Mouse (Mus musculus) CH12.LX (cell line): ENCODE measurements around the gene Frs2. TPM values are rescaled to one million over a fixed set of nuclear protein-coding genes. Genes with fewer than 3 reads are reported as not detected.
A peak's percentile ranks its signal among the peaks of the same experiment; 100 is the strongest.

Experiments
- DNase-seq: peaks from one replicate; pipeline ENCODE4 v3.0.0-alpha.2; 2013; ENCODE audit errors: extremely low read depth
- H3K27ac ChIP-seq: 2 replicates; pipeline ENCODE4 v1.5.1; 2012; ENCODE audit warnings: low read depth, mild to moderate bottlenecking, control low read depth, moderate library complexity; ENCODE audit not compliant: insufficient read depth
- H3K27me3 ChIP-seq: replicated peaks from 2 replicates; pipeline ENCODE3; 2012; ENCODE audit warnings: inconsistent platforms
- H3K36me3 ChIP-seq, 2 experiments: replicated peaks in 1 of 2; 2 replicates each; pipeline versions ENCODE3 to v1.6.1; 2012; ENCODE audit warnings: inconsistent platforms in 1 of 2, low read length in 1 of 2, mild to moderate bottlenecking in 1 of 2, mixed read lengths in 1 of 2, moderate library complexity in 1 of 2; ENCODE audit not compliant: control insufficient read depth in 1 of 2, insufficient read depth in 1 of 2
- H3K4me1 ChIP-seq, 2 experiments: 2 replicates each; pipeline ENCODE4 v1.6.1; 2012; ENCODE audit warnings: inconsistent platforms in 1 of 2, moderate library complexity in 1 of 2; ENCODE audit not compliant: insufficient read depth in 2 of 2, control insufficient read depth in 1 of 2
- H3K4me2 ChIP-seq: 2 replicates; pipeline ENCODE4 v1.6.1; 2012; ENCODE audit warnings: low read depth, mild to moderate bottlenecking, control low read depth; ENCODE audit not compliant: poor library complexity, insufficient read depth, severe bottlenecking
- H3K4me3 ChIP-seq, 3 experiments: fragments of 150-350 bp in 1 of 3; sonication (generic) in 1 of 3; replicated peaks in 1 of 3; 2 replicates each; pipeline versions ENCODE3 to v1.5.1; 2011 to 2012; ENCODE audit warnings: low read depth in 2 of 3, low read length in 2 of 3, mild to moderate bottlenecking in 2 of 3, moderate library complexity in 2 of 3, control low read depth in 1 of 3, improper control_type of control experiment in 1 of 3, inconsistent platforms in 1 of 3, mixed read lengths in 1 of 3; ENCODE audit not compliant: poor library complexity in 1 of 3
- H3K79me2 ChIP-seq: replicated peaks from 2 replicates; pipeline ENCODE4 v1.6.1; 2012; ENCODE audit warnings: mild to moderate bottlenecking, moderate library complexity; ENCODE audit not compliant: control insufficient read depth, poor library complexity, insufficient read depth, severe bottlenecking; ENCODE audit errors: extremely low read depth
- H3K9ac ChIP-seq: 2 replicates; pipeline ENCODE4 v1.6.1; 2012; ENCODE audit warnings: low read depth, mild to moderate bottlenecking, control low read depth, moderate library complexity; ENCODE audit not compliant: insufficient read depth
- H3K9me3 ChIP-seq: replicated peaks from 2 replicates; pipeline ENCODE3; 2012; ENCODE audit warnings: low read length, inconsistent platforms, mixed read lengths
- CHD1 ChIP-seq: IDR thresholded peaks from 2 replicates; pipeline ENCODE4 v1.6.1; 2012; ENCODE audit warnings: low read depth, low read length, improper control_type of control experiment, inconsistent platforms
- CHD2 ChIP-seq: IDR thresholded peaks from 2 replicates; pipeline ENCODE4 v1.6.1; 2011; ENCODE audit warnings: low read length, improper control_type of control experiment
- EP300 ChIP-seq: IDR thresholded peaks from 2 replicates; pipeline ENCODE4 v1.6.1; 2011; ENCODE audit warnings: low read length, improper control_type of control experiment
- JUN ChIP-seq: IDR thresholded peaks from 2 replicates; pipeline ENCODE4 v1.6.1; 2011; ENCODE audit warnings: low read depth, mild to moderate bottlenecking, low read length, improper control_type of control experiment, moderate library complexity; ENCODE audit not compliant: insufficient read depth
- MAFK ChIP-seq: IDR thresholded peaks from 2 replicates; pipeline ENCODE4 v1.6.1; 2011; ENCODE audit warnings: low read length, improper control_type of control experiment; ENCODE audit not compliant: insufficient replicate concordance
- NRF1 ChIP-seq: IDR thresholded peaks from 2 replicates; pipeline ENCODE4 v1.6.1; 2014; ENCODE audit warnings: low read depth, mild to moderate bottlenecking, inconsistent platforms, low read length, improper control_type of control experiment, moderate library complexity
- POLR2A ChIP-seq: IDR thresholded peaks from 2 replicates; pipeline ENCODE4 v1.6.1; 2011; ENCODE audit warnings: low read depth, mild to moderate bottlenecking, improper control_type of control experiment, low read length
- RCOR1 ChIP-seq: conservative IDR thresholded peaks from 2 replicates; pipeline ENCODE4 v1.6.1; 2012; ENCODE audit warnings: low read depth, mild to moderate bottlenecking, inconsistent platforms, low read length, improper control_type of control experiment
- USF1 ChIP-seq: IDR thresholded peaks from 2 replicates; pipeline ENCODE4 v1.6.1; 2014; ENCODE audit warnings: low read depth, mild to moderate bottlenecking, inconsistent platforms, low read length, improper control_type of control experiment
- ZC3H11A ChIP-seq: IDR thresholded peaks from 2 replicates; pipeline ENCODE4 v1.6.1; 2012; ENCODE audit warnings: low read depth, mild to moderate bottlenecking, inconsistent platforms, low read length, improper control_type of control experiment
- ZMIZ1 ChIP-seq: IDR thresholded peaks from 2 replicates; pipeline ENCODE4 v1.6.1; 2012; ENCODE audit warnings: low read depth, mild to moderate bottlenecking, inconsistent platforms, low read length, improper control_type of control experiment
- dilution Hi-C: fragments of 300-500 bp; cut with MboI; formaldehyde crosslinking; loops from 2 replicates; pipeline ENCODE4 v1.14.3; 2020; ENCODE audit warnings: low sequenced_read_pairs; ENCODE audit not compliant: extremely low pct_unique_long_range_greater_than_20kb, extremely low pct_ligation_motif_present
- in situ Hi-C: fragments of 300-500 bp; cut with MboI; formaldehyde crosslinking; loops from 3 replicates; pipeline ENCODE4 v1.14.3; 2019; ENCODE audit warnings: low sequenced_read_pairs, low pct_ligation_motif_present, low pct_unique_long_range_greater_than_20kb, mixed read lengths
- polyA plus RNA-seq: library from polyadenylated mRNA; unstranded; fragments of >175 nt; gene quantifications from 2 replicates; pipeline ENCODE4 v1.2.1, GENCODE M21; 2012; ENCODE audit warnings: low read depth; ENCODE audit not compliant: insufficient read length
- total RNA-seq, 2 experiments: library from RNA; depleted of rRNA; stranded (reverse); fragments of 300-350 nt in 1 of 2; fragments of >200 nt in 1 of 2; gene quantifications; 2 replicates each; pipeline ENCODE4 v1.2.3; 2012 to 2014

Gene Frs2
- total and polyA plus RNA-seq, 3 experiments: 4.3 to 10.4 (median 5.6) TPM

DNA sequence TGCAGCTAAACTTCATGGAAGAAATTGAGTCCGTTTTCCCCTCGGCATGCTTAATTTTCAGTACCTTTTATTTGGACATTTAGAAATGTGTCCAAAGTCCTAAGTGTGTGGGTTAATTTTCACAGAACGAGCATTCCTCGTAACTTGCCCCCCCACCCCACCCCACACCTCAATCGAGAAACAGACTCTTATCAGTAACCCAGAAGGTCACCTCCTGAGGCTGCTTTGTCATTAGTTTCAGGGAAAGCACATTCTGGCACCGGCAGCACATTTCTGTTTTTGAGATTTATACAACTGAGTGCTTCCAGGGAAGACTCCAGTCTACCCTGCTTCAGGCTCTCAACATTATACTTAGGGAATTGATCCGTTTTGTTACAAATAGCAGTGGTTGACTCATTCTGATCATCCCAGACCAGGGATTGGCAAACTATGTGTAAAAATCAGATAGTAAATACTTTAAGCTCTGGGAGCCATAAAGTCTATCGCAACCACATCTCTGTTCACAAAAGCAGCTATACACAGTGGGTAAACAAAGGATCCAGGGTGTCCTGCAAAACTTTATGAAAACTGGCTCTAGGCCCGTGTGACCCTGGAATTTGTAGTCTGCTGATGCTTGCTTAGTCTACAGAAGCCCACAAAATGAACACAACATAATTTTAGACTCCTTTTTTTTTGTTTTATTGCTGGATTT lies 37.2 kb upstream of the Frs2 start:
- dilution Hi-C loops: no loop called here
- no peak overlapping the region for H3K4me3 ChIP-seq
- H3K4me1 ChIP-seq: peaks cover 0 to 5% of the 10 kb centered on the region in 2 experiments; a peak in 1 of 4 replicates
- no peaks in the 10 kb centered on the region for H3K79me2 ChIP-seq
- no peak overlapping the region for H3K4me2 ChIP-seq
- no peak overlapping the region for H3K9ac ChIP-seq
- in situ Hi-C loops: no loop called here
- TF ChIP-seq ZMIZ1 (no peak), MAFK (no peak), RCOR1 (no peak), USF1 (no peak), POLR2A (no peak)
- no peaks in the 10 kb centered on the region for H3K9me3 ChIP-seq
- no peaks in the 10 kb centered on the region for H3K27me3 ChIP-seq
- H3K27ac ChIP-seq: no peak overlapping the region
- no peaks in the 10 kb centered on the region for H3K36me3 ChIP-seq
- no peak for DNase-seq

DNA sequence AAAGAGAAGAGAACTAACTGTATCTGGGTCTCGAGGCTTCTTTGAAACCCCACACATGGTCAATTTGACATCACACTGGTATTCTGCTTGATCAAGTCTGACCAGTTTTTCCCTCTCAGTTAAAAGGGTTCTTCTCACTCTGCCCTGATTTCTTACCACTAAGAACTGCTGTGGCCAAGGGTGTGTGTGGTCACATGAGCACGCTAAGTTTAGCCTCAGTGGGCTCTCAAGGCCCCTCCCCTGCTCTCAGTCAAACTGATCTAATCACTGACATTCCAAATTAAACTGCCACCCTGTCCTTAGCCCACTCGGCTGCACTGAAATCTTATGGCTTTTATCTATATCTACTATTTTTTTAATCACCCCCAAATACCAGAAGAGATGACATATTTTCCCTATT lies 32.8 kb upstream of the Frs2 start:
- H3K27ac ChIP-seq: no peak overlapping the region
- DNase-seq: peak; percentile 6
- in situ Hi-C loops: no loop called here
- no peak for TF ChIP-seq NRF1
- peaks cover 0 to 5% of the 10 kb centered on the region in 2 experiments; a peak in 1 of 4 replicates for H3K4me1 ChIP-seq
- H3K4me3 ChIP-seq: no peak overlapping the region
- no peaks in the 10 kb centered on the region for H3K36me3 ChIP-seq
- H3K79me2 ChIP-seq: no peaks in the 10 kb centered on the region
- H3K4me2 ChIP-seq: no peak overlapping the region
- dilution Hi-C loops: no loop called here
- no peak overlapping the region for H3K9ac ChIP-seq
- no peaks in the 10 kb centered on the region for H3K27me3 ChIP-seq
- H3K9me3 ChIP-seq: no peaks in the 10 kb centered on the region

DNA sequence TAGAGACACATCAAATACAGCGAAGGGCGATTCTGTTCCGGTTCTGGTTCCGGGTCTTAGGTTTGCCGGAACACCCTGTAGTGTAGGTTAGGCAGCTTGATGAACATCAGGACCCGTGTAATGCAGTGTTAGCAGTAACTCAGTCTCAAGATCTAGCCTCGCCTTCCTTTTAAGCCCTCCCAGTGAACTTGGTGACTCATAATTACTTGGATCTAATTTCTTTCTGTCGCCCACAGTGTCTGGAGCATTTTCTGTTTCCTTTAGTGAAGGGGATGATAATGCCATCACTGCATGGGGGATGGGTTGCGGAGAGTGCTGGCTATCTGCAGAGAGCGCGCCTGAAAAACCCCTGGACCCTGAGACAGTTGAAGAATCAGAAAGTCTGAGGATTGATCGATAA lies 26.3 kb upstream of the Frs2 start:
- H3K4me2 ChIP-seq: no peak overlapping the region

More for the DNA sequence above, 26.3 kb upstream of the Frs2 start:
- Histone ChIP-seq H3K79me2 (no peaks in the 10 kb centered on the region), H3K36me3 (no peaks in the 10 kb centered on the region), H3K4me3 (no peak overlapping the region), H3K9ac (no peak overlapping the region)
- dilution Hi-C loops: no loop called here
- in situ Hi-C loops: no loop called here
- TF ChIP-seq JUN: no peak
- no peak for TF ChIP-seq NRF1
- no peak for TF ChIP-seq ZMIZ1
- no peak for TF ChIP-seq CHD1
- TF ChIP-seq CHD2: no peak
- TF ChIP-seq MAFK: no peak
- TF ChIP-seq ZC3H11A: no peak
- TF ChIP-seq USF1: no peak
- no peak for TF ChIP-seq EP300
- TF ChIP-seq, all 38 proteins: peak for 0
- DNase-seq: no peak
- Histone ChIP-seq H3K9me3 (no peaks in the 10 kb centered on the region), H3K27ac (no peak overlapping the region), H3K4me1 (no peaks in the 10 kb centered on the region), H3K27me3 (no peaks in the 10 kb centered on the region)
